Mouse (Mus musculus) testis, adult 2 months (tissue): ENCODE data around the gene Gm6169. TPM values are rescaled to one million over a fixed set of nuclear protein-coding genes. Genes with fewer than 3 reads are reported as not detected.
"Not testable (repeated sequence)": the region's sequence is repeated elsewhere in the genome, so short reads cannot be mapped to it uniquely, and the experiment has no call there.

ENCODE experiments used
- H3K27ac ChIP-seq: fragments of 200-500 bp; 2 replicates; pipeline ENCODE4 v1.5.1; 2012; ENCODE audit warnings: low read depth, low read length; ENCODE audit not compliant: control insufficient read depth, insufficient read depth
- H3K27me3 ChIP-seq: fragments of 200-500 bp; 2 replicates; pipeline ENCODE4 v1.6.1; 2012; ENCODE audit warnings: mild to moderate bottlenecking, low read length, moderate library complexity; ENCODE audit not compliant: control insufficient read depth, insufficient read depth
- H3K36me3 ChIP-seq: fragments of 200-500 bp; 2 replicates; pipeline ENCODE4 v1.6.1; 2012; ENCODE audit warnings: mild to moderate bottlenecking, low read length; ENCODE audit not compliant: control insufficient read depth, insufficient read depth
- H3K4me1 ChIP-seq: fragments of 200-500 bp; 2 replicates; pipeline ENCODE4 v1.6.1; 2012; ENCODE audit warnings: low read length; ENCODE audit not compliant: control insufficient read depth, insufficient read depth
- H3K4me3 ChIP-seq: fragments of 200-500 bp; 2 replicates; pipeline ENCODE4 v1.5.1; 2012; ENCODE audit warnings: low read depth, mild to moderate bottlenecking, low read length, moderate library complexity, mixed read lengths; ENCODE audit not compliant: control insufficient read depth
- CTCF ChIP-seq: fragments of 200-500 bp; IDR thresholded peaks from 2 replicates; pipeline ENCODE4 v1.5.1; 2012; ENCODE audit warnings: low read depth, mild to moderate bottlenecking, inconsistent platforms, low read length, moderate library complexity; ENCODE audit not compliant: control insufficient read depth, insufficient read depth, insufficient replicate concordance
- POLR2A ChIP-seq: fragments of 200-500 bp; IDR thresholded peaks from 2 replicates; pipeline ENCODE4 v1.6.1; 2012; ENCODE audit warnings: low read depth, mild to moderate bottlenecking, inconsistent platforms, low read length, moderate library complexity; ENCODE audit not compliant: control insufficient read depth
- polyA plus RNA-seq: library from polyadenylated mRNA; depleted of rRNA; stranded (reverse); fragments of >200 nt; gene quantifications from 2 replicates; pipeline ENCODE4 v1.2.3, GENCODE M21; 2012

The Gm6169 gene
- polyA plus RNA-seq, 1 experiment = not detected

DNA sequence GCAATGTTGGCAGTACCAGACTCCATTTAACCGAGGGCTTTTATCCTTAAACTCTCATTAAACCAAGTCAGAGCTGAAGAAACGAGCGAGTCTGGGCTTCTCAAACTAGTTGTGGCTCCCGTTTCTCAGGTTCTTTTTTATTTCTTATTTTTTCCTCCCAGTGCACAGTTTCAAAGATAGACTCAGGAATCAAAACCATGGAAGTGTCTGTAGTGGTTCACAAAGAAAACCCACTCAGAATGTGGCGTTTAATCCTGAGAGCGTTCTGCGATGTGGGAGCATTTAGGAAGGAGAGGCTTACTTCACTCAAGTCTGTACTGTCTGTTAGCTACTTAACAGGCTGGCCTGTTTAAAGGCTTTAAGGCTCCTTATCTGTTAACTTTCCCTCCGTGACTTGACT, 30.9 kb downstream of the Gm6169 start:
- Histone ChIP-seq H3K27me3 (no peaks in the 10 kb centered on the region), H3K4me3 (no peak overlapping the region), H3K4me1 (peaks cover 8% of the 10 kb centered on the region)

DNA sequence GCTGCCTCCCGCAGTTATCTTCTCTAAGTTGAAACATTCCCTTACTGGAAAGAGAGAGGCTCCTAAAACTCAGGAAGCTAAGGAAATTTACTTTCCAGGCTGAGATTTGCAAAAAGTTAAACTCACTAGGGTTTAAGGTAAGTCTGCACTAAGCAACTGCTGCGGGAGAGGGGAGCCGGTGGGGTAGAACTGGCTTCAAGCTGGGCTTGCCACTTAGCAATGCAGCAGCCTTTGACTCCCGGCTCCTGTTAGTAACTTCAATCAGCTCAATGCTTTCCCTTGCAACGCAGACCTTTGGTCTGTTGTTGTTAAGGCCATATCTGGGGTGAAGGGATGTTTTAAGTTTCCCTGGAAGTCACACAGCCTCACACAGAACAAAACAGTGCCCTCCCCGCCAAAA, 31.3 kb downstream of the Gm6169 start:
- TF ChIP-seq CTCF (no peak), POLR2A (no peak)
- H3K4me3 ChIP-seq = no peak overlapping the region

More for the DNA sequence above, 30.9 kb downstream of the Gm6169 start:
- TF ChIP-seq POLR2A (no peak), CTCF (no peak)
- Histone ChIP-seq H3K27ac (no peak overlapping the region), H3K36me3 (no peaks in the 10 kb centered on the region)

DNA sequence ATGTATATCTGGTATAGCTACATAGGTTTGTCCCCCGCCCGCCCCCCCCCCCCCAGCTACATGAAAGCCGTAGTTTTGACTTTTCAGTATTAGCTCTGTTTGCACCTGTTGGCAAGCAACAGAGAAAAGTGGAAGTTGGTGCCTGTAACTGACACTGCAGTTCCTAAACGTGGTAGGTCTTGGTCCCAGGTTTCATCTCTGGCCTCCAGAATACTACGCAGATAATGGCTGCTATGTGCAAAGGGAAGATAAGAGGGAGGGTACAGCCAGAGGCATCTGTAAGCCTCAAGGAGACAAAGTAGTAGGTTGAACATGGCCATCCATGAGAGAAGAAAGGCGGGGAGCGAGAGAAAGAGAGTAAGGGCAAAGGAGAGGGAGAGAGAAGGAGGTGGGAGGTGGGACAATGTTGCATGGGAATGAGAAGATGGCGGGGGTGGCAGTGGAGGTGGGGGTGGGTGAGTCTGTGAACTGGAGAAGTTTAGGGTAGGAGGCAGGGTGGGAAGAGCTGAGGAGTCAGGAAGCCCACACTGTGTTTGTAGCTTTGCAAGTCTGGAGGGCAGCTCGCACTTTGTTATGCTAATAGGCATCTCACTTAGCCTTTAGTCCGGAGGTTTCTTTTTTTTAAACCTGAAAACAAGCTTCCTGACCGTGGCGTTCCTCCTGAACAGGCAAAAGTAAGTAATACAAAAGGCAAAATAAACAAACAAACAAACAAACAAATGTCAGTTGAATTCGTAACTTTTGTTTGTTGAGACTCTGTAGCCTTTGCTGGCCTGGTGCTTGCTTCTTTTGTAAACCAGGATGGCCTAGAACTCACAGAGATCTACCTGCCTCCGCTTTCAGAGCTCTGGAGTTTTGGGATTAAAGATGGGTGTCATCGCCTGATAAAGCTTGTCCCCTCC, 32.1 kb downstream of the Gm6169 start, which contains the start of gene Fam169a:
Gene Fam169a, plus strand, starts transcription at position 638 of the 902 bp plus-strand sequence.
- no peak within 1 kb of the TSS for H3K27ac ChIP-seq
- no peak within 1 kb of the TSS for H3K4me3 ChIP-seq
- H3K36me3 ChIP-seq = no peaks in the 10 kb centered on the region
- peaks cover 8% of the 10 kb centered on the region for H3K4me1 ChIP-seq
- H3K27me3 ChIP-seq = no peaks in the 10 kb centered on the region
- TF ChIP-seq CTCF = no peak

More for the DNA sequence above, 31.3 kb downstream of the Gm6169 start:
- H3K27me3 ChIP-seq = no peaks in the 10 kb centered on the region
- H3K4me1 ChIP-seq = peaks cover 8% of the 10 kb centered on the region
- no peaks in the 10 kb centered on the region for H3K36me3 ChIP-seq
- H3K27ac ChIP-seq = no peak overlapping the region

DNA sequence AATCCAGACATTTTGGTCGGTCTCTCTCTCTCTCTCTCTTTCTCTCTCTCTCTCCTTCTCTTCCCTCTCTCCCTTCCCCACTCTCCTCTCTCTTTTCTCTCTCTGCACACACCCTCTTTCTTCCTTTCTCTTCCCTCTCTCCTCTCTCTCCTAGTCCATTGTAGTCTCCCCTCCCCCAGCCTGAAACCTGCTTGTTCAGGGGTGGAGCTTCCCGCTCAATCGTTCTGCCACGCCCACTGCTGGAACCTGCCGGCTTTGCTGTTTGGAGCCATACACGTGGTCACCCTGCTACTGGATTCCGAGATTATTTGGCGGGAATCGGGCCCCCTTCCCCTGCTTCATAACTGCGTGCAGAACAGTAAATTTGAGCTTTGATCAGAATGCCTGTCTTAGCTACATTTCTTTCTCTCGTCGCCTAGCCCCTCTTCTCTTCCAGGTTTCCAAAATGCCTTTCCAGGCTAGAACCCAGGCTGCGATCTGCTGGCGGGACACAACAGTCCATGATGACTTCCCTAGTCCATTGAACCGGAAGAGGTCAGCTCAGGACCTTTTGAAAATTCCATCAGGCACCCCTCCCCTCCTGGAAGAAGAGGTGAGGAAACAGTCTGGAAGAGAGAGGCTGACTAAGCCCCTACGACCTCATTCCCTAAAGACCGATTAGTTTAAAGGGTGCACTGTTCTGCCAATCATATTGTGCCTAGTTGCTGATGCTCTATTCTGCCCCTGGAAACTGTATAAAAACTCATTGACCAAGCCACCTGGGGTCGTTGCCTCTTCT, 34.0 kb downstream of the Gm6169 start:
- not testable (repeated sequence) for H3K4me3 ChIP-seq, H3K27me3 ChIP-seq, H3K27ac ChIP-seq, H3K36me3 ChIP-seq
- peaks cover 10% of the 10 kb centered on the region for H3K4me1 ChIP-seq

GRCm38 (mm10) chr13:97064413-97064812, 34.6 kb downstream of the Gm6169 start:
- no peaks in the 10 kb centered on the region for H3K27me3 ChIP-seq
- no peak overlapping the region for H3K27ac ChIP-seq
- no peaks in the 10 kb centered on the region for H3K36me3 ChIP-seq
- H3K4me1 ChIP-seq = peaks cover 10% of the 10 kb centered on the region
- no peak overlapping the region for H3K4me3 ChIP-seq
- TF ChIP-seq CTCF (no peak), POLR2A (no peak)

GRCm38 (mm10) chr13:97063431-97063830, 35.6 kb downstream of the Gm6169 start:
- Histone ChIP-seq H3K36me3 (no peaks in the 10 kb centered on the region), H3K4me3 (no peak overlapping the region), H3K4me1 (peaks cover 10% of the 10 kb centered on the region), H3K27me3 (no peaks in the 10 kb centered on the region), H3K27ac (no peak overlapping the region)
- TF ChIP-seq POLR2A = no peak
- no peak for TF ChIP-seq CTCF

GRCm38 (mm10) chr13:97062151-97062550, 36.9 kb downstream of the Gm6169 start:
- H3K4me3 ChIP-seq = no peak overlapping the region
- H3K4me1 ChIP-seq = peaks cover 10% of the 10 kb centered on the region
- TF ChIP-seq POLR2A (no peak), CTCF (no peak)
- no peaks in the 10 kb centered on the region for H3K36me3 ChIP-seq
- no peaks in the 10 kb centered on the region for H3K27me3 ChIP-seq
- H3K27ac ChIP-seq = no peak overlapping the region
